ENCODE assay signal across 11 mouse cellular contexts in genomic region chr9:63753359-63753758, GRCm38 (mm10). TPM values are rescaled to one million over a fixed set of nuclear protein-coding genes. Genes with fewer than 3 reads are reported as not detected.
DNase-seq lines count a peak whose midpoint lies in the region; ATAC-seq lines count a peak whose summit lies in the region.
"Had no signal": no experiment of that assay in that cellular context is flagged by ENCODE, and none has a peak within 500 bp of the region (broad histone marks: within the 10 kb centered on the region; RNA-seq: fewer than 3 reads in every experiment).

No protein-coding gene starts in this region.

- H3K4me3 ChIP-seq in heart, embryonic 14.5 days (ENCODE audit: control insufficient read depth in 1 of 2, insufficient read depth in 1 of 2, low read depth in 1 of 2, low read length in 2 of 2) = no peak overlapping the region
- H3K4me3 ChIP-seq in lung, embryonic 15.5 days = no peak overlapping the region
- H3K4me3 ChIP-seq in hindbrain, embryonic 16.5 days (ENCODE audit: low read length) = no peak overlapping the region
- no peak overlapping the region for H3K4me3 ChIP-seq in limb, embryonic 15.5 days

- H3K9ac ChIP-seq in heart, embryonic 14.5 days (ENCODE audit: low read length) = no peak overlapping the region
- no peak overlapping the region for H3K9ac ChIP-seq in lung, embryonic 15.5 days
- 0 out of 2 replicates have a peak overlapping the region, but pooled peaks have one; percentile 22 for H3K9ac ChIP-seq in hindbrain, embryonic 16.5 days (ENCODE audit: low read depth, low read length)
- no peak overlapping the region for H3K9ac ChIP-seq in limb, embryonic 15.5 days
- H3K9ac ChIP-seq: liver, postnatal 0 days had no signal

- WGBS in heart, embryonic 14.5 days = 64% methylated on average over 8 of the region's 8 CpGs
- 52% methylated on average over 8 of the region's 8 CpGs for WGBS in lung, embryonic 15.5 days
- WGBS in hindbrain, embryonic 16.5 days = 80% methylated on average over 8 of the region's 8 CpGs
- WGBS in limb, embryonic 15.5 days = 67% methylated on average over 8 of the region's 8 CpGs

- no peaks in the 10 kb centered on the region for H3K27me3 ChIP-seq in heart, embryonic 14.5 days (ENCODE audit: control insufficient read depth, insufficient read depth, low read length)
- no peaks in the 10 kb centered on the region for H3K27me3 ChIP-seq in lung, embryonic 15.5 days
- no peaks in the 10 kb centered on the region; the same call in 1 of the 2 replicates for H3K27me3 ChIP-seq in hindbrain, embryonic 16.5 days (replicated peaks; ENCODE audit: control insufficient read depth, insufficient read depth, low read length)
- H3K27me3 ChIP-seq in limb, embryonic 15.5 days = no peaks in the 10 kb centered on the region

- no peak for DNase-seq in heart, postnatal 36 days
- no peak for DNase-seq in lung, postnatal 25 days (ENCODE audit: low spot score)
- DNase-seq in gastrocnemius, adult 18-20 months (ENCODE audit: low spot score) = no peak
- DNase-seq: adrenal gland, postnatal 25 days; heart, adult 18-20 months; liver, postnatal 0 days had no signal

- no peak overlapping the region for H3K27ac ChIP-seq in heart, embryonic 14.5 days (replicated peaks in 1 of 2; ENCODE audit: control insufficient read depth in 1 of 2, insufficient read depth in 1 of 2, low read depth in 2 of 2, low read length in 2 of 2)
- no peak overlapping the region for H3K27ac ChIP-seq in lung, embryonic 15.5 days
- no peak overlapping the region for H3K27ac ChIP-seq in hindbrain, embryonic 16.5 days (ENCODE audit: low read depth, low read length)
- no peak overlapping the region for H3K27ac ChIP-seq in limb, embryonic 15.5 days

- H3K36me3 ChIP-seq in heart, embryonic 14.5 days (ENCODE audit: control insufficient read depth, insufficient read depth, low read length) = no peaks in the 10 kb centered on the region
- no peaks in the 10 kb centered on the region for H3K36me3 ChIP-seq in lung, embryonic 15.5 days
- H3K36me3 ChIP-seq in hindbrain, embryonic 16.5 days (ENCODE audit: control insufficient read depth, insufficient read depth, low read length) = no peaks in the 10 kb centered on the region
- no peaks in the 10 kb centered on the region for H3K36me3 ChIP-seq in limb, embryonic 15.5 days

- H3K9me3 ChIP-seq in heart, embryonic 14.5 days (ENCODE audit: control insufficient read depth, low read length) = no peaks in the 10 kb centered on the region
- no peaks in the 10 kb centered on the region for H3K9me3 ChIP-seq in lung, embryonic 15.5 days
- no peaks in the 10 kb centered on the region for H3K9me3 ChIP-seq in hindbrain, embryonic 16.5 days (ENCODE audit: control insufficient read depth, low read length)
- H3K9me3 ChIP-seq in limb, embryonic 15.5 days = no peaks in the 10 kb centered on the region

- no peak for ATAC-seq in heart, embryonic 14.5 days (ENCODE audit: insufficient number of reproducible peaks, insufficient read depth, low FRiP score, low read depth)
- ATAC-seq in lung, embryonic 15.5 days (ENCODE audit: borderline replicate concordance, extremely low read depth, low FRiP score, low TSS enrichment) = no peak
- no peak for ATAC-seq in hindbrain, embryonic 16.5 days
- ATAC-seq in limb, embryonic 15.5 days (ENCODE audit: insufficient number of reproducible peaks, low FRiP score, low TSS enrichment, low read depth) = no peak
- no peak for ATAC-seq in monocyte, adult 5-6 weeks (replicated peaks; ENCODE audit: insufficient number of reproducible peaks, low FRiP score, low TSS enrichment, poor library complexity, severe bottlenecking)
- ATAC-seq: liver, postnatal 0 days had no signal

- H3K4me2 ChIP-seq in heart, embryonic 14.5 days (ENCODE audit: low read length) = peak overlapping the region; percentile 14
- peak overlapping the region; percentile 82 for H3K4me2 ChIP-seq in lung, embryonic 15.5 days
- H3K4me2 ChIP-seq in hindbrain, embryonic 16.5 days (ENCODE audit: low read length) = no peak overlapping the region
- H3K4me2 ChIP-seq in limb, embryonic 15.5 days = peak overlapping the region; percentile 0; the same call in 1 of the 2 replicates

- intact Hi-C loops in heart, postnatal 36 days (cut with DNase I) = loop anchor here (10.0 kb wide), 1 partner anchor 619 kb away; no protein-coding TSS in a partner anchor

- H3K4me1 ChIP-seq in heart, embryonic 14.5 days (ENCODE audit: control insufficient read depth in 2 of 2, insufficient read depth in 2 of 2, low read length in 2 of 2) = peaks cover 45 to 68% of the 10 kb centered on the region in 2 experiments
- peaks cover 79% of the 10 kb centered on the region for H3K4me1 ChIP-seq in lung, embryonic 15.5 days
- peaks cover 46% of the 10 kb centered on the region for H3K4me1 ChIP-seq in hindbrain, embryonic 16.5 days (ENCODE audit: control insufficient read depth, insufficient read depth, low read depth, low read length)
- H3K4me1 ChIP-seq in limb, embryonic 15.5 days = peaks cover 72% of the 10 kb centered on the region

RNA-seq across cellular contexts. Expression of gene Smad3, which starts 4.4 kb away (rescaled TPM):
- 7.6 and 10.4 TPM in 2 replicates for polyA plus RNA-seq in heart, embryonic 14.5 days (2014; fragmentation: Nextera tagmentation; extraction: Ambion mirVana)
- total RNA-seq in heart, postnatal 36 days (2021) = 10 to 100 TPM; 12.5 to 13.2 TPM
- polyA plus RNA-seq in lung, embryonic 15.5 days (2015; fragmentation: Nextera tagmentation; extraction: Ambion mirVana) = 20.2 and 20.7 TPM in 2 replicates
- 7.7 and 9.3 TPM in 2 replicates for polyA plus RNA-seq in hindbrain, embryonic 16.5 days (2015; fragmentation: Nextera tagmentation; extraction: Ambion mirVana)
- 22.9 and 28.9 TPM in 2 replicates for polyA plus RNA-seq in limb, embryonic 15.5 days (2015; fragmentation: Nextera tagmentation; extraction: Ambion mirVana)
- 52.0 to 121 TPM (median 56.1 TPM) in 3 replicates for total RNA-seq in monocyte, adult 5-6 weeks (2017)
- 10 to 100 TPM; 56.8 to 76.4 TPM for total RNA-seq in gastrocnemius, adult 18-20 months (2021)
